Mouse (Mus musculus) lung, postnatal 0 days (tissue): Measurements from ENCODE around the gene Myadm. TPM values are rescaled to one million over a fixed set of nuclear protein-coding genes. Genes with fewer than 3 reads are reported as not detected.

Source experiments
- ATAC-seq: fragments of 200-750 bp; cut with Nextera tagmentation; 2 replicates; pipeline ENCODE4 v1.8.0; 2017; ENCODE audit warnings: moderate library complexity
- DNase-seq: peaks from one replicate; pipeline ENCODE4 v3.0.0-alpha.2; 2016; ENCODE audit warnings: low spot score
- H3K27ac ChIP-seq: fragments of 300-500 bp; sonication (generic); 2 replicates; pipeline ENCODE4 v1.5.1; 2014; ENCODE audit warnings: antibody characterized with exemption, mild to moderate bottlenecking, low read length, mixed read lengths
- H3K27me3 ChIP-seq: fragments of 300-500 bp; sonication (generic); replicated peaks from 2 replicates; pipeline ENCODE4 v1.6.1; 2014; ENCODE audit warnings: low read length, mixed read lengths; ENCODE audit not compliant: insufficient read depth
- H3K36me3 ChIP-seq: fragments of 300-500 bp; sonication (generic); 2 replicates; pipeline ENCODE4 v1.6.1; 2014; ENCODE audit warnings: low read length, mixed read lengths; ENCODE audit not compliant: insufficient read depth
- H3K4me1 ChIP-seq: fragments of 300-500 bp; sonication (generic); 2 replicates; pipeline ENCODE4 v1.6.1; 2014; ENCODE audit warnings: antibody characterized with exemption, low read depth, low read length, mixed read lengths; ENCODE audit not compliant: insufficient read depth
- H3K4me2 ChIP-seq: fragments of 300-500 bp; sonication (generic); replicated peaks from 2 replicates; pipeline ENCODE4 v1.6.1; 2014; ENCODE audit warnings: low read depth, mild to moderate bottlenecking, low read length, moderate library complexity, mixed read lengths
- H3K4me3 ChIP-seq: fragments of 300-500 bp; sonication (generic); 2 replicates; pipeline ENCODE4 v1.5.1; 2014; ENCODE audit warnings: low read depth, low read length
- H3K9ac ChIP-seq: fragments of 300-500 bp; sonication (generic); replicated peaks from 2 replicates; pipeline ENCODE4 v1.6.1; 2014; ENCODE audit warnings: low read depth, mild to moderate bottlenecking
- H3K9me3 ChIP-seq: fragments of 300-500 bp; sonication (generic); 2 replicates; pipeline ENCODE4 v1.6.1; 2016; ENCODE audit warnings: low read length, mixed read lengths
- CTCF ChIP-seq: IDR thresholded peaks from 2 replicates; pipeline ENCODE4 v1.5.1; 2016; ENCODE audit warnings: antibody characterized with exemption, mild to moderate bottlenecking
- EP300 ChIP-seq: IDR thresholded peaks from 2 replicates; pipeline ENCODE4 v1.6.1; 2016; ENCODE audit warnings: antibody characterized with exemption, mild to moderate bottlenecking, control low read depth
- WGBS: fragments of 180-500 bp; shearing (Covaris S2); extraction: QIAGEN DNeasy Blood & Tissue Kit; methylation state at CpG from one replicate; pipeline ENCODE4 v1.1.7; 2014; 5-methylcytosine and 5-hydroxymethylcytosine counted together
- polyA plus RNA-seq: library from polyadenylated mRNA; unstranded; fragments of >200 nt; fragmentation: Nextera tagmentation; extraction: Ambion mirVana; gene quantifications from 2 replicates; pipeline ENCODE4 v1.2.1, GENCODE M21; 2015

Gene Myadm
- polyA plus RNA-seq, 1 experiment from 2014 or later, result 144 TPM

DNA sequence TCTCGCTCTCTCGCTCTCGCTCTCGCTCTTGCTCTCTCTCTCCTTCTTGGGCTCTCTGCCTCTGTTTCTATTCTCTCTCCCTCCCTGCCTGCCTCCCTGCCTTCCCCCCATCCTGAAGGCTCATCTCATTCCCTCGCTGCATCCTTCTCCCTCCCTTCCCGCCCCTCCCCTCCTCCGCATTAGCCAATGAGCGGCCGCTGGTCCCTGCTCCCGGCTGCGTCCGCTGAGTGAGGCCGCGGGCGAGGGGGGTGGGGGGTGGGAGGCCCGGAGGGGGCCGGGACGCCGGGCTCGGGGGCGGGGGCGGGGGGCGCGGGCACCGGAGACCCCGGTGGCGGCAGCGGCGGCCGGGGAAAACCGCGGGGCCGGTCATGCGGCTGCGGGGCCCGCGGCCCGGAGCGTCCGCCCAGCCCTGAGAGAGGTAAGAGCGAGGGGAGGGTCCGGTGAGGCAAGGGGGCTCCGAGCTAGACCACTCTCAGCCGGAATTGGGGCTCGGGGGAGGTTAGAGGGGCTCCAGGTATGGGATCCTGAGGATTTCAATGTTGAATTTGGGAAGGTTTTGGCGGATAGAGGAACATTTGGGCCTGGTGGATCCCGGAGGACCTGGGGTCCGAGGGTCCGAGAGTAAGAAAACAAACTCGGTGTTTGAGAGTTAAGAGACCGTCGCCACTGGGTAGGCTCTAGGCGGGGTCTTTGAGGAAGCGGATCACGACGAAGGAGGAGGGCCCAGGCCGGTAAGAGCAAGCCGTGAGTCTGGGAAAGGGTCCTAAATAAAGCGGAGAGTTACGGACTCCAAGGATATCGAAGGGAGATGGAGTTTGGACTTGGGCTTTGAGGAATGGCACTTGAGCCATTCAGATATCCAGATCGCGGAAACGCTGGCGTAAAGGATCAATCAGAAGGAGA is 44.0 kb downstream of the Myadm start, which contains the start of gene Cacng7:
Gene Cacng7, plus strand, starts transcription at position 337 of the 903 bp plus-strand sequence.
- H3K9ac ChIP-seq, result no peak within 1 kb of the TSS
- peak within 1 kb of the TSS; percentile 56 for H3K4me2 ChIP-seq
- no peaks in the 10 kb centered on the region for H3K9me3 ChIP-seq
- DNase-seq, result no peak
- whole genome bisulfite sequencing, result 2% methylated on average over 46 of the region's 65 CpGs
- 0 out of 2 replicates have a peak, but pooled peaks cover 10% of the 10 kb centered on the region for H3K27me3 ChIP-seq
- H3K4me3 ChIP-seq, result peak within 1 kb of the TSS; percentile 31
- ATAC-seq, result peak; percentile 47; the same call in 1 of the 2 replicates
- H3K4me1 ChIP-seq, result no peaks in the 10 kb centered on the region
- TF ChIP-seq CTCF (no peak), EP300 (no peak)
- no peak within 1 kb of the TSS for H3K27ac ChIP-seq
- no peaks in the 10 kb centered on the region for H3K36me3 ChIP-seq

DNA sequence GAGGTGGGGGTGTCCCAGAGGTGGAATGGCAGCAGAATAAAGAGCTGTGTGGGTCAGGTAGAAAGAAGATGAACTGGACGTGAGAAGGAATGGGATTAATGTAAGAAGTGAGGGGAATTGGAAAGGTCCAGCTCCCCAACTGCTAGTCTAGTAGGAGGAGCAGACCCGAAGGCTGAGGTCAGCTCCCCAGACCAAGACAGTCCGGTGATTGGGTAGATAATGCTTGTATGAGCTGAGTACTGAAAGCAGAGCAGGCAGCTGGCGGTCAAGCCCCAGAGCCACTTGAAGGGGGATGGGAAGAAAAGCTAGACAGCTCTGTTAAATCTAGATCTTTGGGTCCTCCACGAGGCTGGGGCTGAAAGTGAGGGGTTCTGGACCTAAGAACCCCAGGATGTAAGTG is 44.7 kb downstream of the Myadm start:
- H3K9ac ChIP-seq, result no peak overlapping the region
- H3K27me3 ChIP-seq, result 0 out of 2 replicates have a peak, but pooled peaks cover 10% of the 10 kb centered on the region
- H3K9me3 ChIP-seq, result no peaks in the 10 kb centered on the region
- H3K27ac ChIP-seq, result no peak overlapping the region
- no peaks in the 10 kb centered on the region for H3K4me1 ChIP-seq
- TF ChIP-seq CTCF, result no peak
- no peak for TF ChIP-seq EP300
- H3K36me3 ChIP-seq, result no peaks in the 10 kb centered on the region
- no peak overlapping the region for H3K4me3 ChIP-seq
- H3K4me2 ChIP-seq, result peak overlapping the region; percentile 56
- no peak for ATAC-seq
- 15% methylated on average over 5 of the region's 5 CpGs for WGBS
- no peak for DNase-seq

DNA sequence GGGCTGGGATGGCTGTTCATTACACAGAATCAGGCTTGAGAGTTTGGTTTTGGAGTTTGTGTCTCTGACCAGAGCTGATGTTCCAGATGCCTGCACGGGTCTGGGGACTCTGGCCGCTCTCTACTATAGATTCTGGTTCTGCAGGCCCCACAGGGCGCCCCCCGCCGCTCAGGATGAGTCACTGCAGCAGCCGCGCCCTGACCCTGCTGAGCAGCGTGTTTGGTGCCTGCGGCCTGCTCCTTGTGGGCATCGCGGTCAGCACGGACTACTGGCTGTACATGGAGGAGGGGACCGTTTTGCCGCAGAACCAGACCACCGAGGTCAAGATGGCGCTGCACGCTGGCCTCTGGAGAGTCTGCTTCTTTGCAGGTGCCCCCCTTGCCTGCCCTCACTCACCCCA is 47.5 kb downstream of the Myadm start:
- Histone ChIP-seq H3K36me3 (no peaks in the 10 kb centered on the region), H3K27me3 (0 out of 2 replicates have a peak, but pooled peaks cover 7% of the 10 kb centered on the region), H3K9me3 (no peaks in the 10 kb centered on the region), H3K9ac (no peak overlapping the region), H3K4me2 (no peak overlapping the region), H3K4me3 (no peak overlapping the region), H3K27ac (no peak overlapping the region), H3K4me1 (no peaks in the 10 kb centered on the region)
- ATAC-seq, result no peak
- WGBS, result 58% methylated on average over 17 of the region's 17 CpGs
- DNase-seq, result no peak
- no peak for TF ChIP-seq EP300
- TF ChIP-seq CTCF, result no peak

DNA sequence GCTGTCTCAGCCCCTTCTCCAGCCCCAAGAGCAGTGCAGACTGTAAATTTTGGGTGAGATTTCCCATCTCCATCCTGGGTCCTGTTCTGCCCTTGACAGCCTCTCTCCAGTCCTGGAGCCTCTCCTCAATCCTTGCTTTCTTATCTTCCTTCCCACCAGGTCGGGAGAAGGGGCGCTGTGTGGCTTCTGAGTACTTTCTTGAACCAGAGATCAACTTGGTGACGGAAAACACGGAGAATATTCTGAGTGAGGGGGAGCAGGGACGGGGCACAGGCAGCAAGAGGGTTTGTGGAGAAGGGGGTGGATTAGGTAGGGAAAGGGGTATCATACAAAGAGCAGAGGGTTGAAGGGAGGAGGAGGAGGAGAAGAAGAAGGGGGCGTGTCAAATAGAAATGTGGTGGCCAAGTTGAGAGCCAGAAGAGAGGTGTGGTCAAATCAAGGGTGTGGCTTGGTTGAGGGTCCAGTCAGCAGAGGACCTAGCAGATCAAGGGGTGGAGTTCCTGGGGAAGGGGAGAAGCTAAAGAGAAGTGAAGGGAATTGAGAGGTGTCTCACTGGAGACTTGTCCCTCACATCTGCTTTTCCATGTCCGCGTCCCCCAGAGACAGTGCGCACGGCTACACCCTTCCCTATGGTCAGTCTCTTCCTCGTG is 49.5 kb downstream of the Myadm start:
- TF ChIP-seq EP300 (no peak), CTCF (no peak)
- H3K27ac ChIP-seq, result no peak overlapping the region
- H3K27me3 ChIP-seq, result 0 out of 2 replicates have a peak, but pooled peaks cover 3% of the 10 kb centered on the region
- DNase-seq, result no peak
- H3K4me1 ChIP-seq, result no peaks in the 10 kb centered on the region
- no peaks in the 10 kb centered on the region for H3K36me3 ChIP-seq
- H3K4me2 ChIP-seq, result no peak overlapping the region
- H3K9me3 ChIP-seq, result no peaks in the 10 kb centered on the region
- ATAC-seq, result no peak
- 67% methylated on average over 11 of the region's 11 CpGs for WGBS
- no peak overlapping the region for H3K4me3 ChIP-seq
- no peak overlapping the region for H3K9ac ChIP-seq

DNA sequence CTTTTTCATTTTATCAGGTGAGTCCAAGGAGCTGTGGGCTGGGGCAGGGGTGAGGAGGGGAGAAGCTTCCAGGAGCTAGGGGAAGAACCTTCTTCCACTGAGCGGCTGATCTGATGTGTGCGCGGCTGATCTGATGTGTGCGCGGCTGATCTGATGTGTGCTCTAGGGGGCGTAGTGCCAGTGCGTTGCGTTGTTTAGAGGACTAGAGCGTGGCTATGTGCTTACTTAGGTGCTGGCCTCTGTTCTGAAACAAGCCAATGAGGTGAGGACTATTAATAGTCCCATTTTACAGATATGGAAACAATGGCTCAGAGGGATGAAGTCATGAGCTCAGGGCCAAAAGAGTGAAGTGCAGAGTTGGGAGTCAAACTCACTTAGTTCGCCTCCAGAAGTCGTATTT is 50.1 kb downstream of the Myadm start:
- no peaks in the 10 kb centered on the region for H3K36me3 ChIP-seq
- H3K9me3 ChIP-seq, result no peaks in the 10 kb centered on the region
- H3K27ac ChIP-seq, result no peak overlapping the region
- no peak overlapping the region for H3K4me2 ChIP-seq
- no peak for TF ChIP-seq EP300
- TF ChIP-seq CTCF, result no peak
- H3K4me3 ChIP-seq, result no peak overlapping the region
- no peaks in the 10 kb centered on the region for H3K27me3 ChIP-seq
- DNase-seq, result no peak
- no peak overlapping the region for H3K9ac ChIP-seq
- WGBS, result 86% methylated on average over 11 of the region's 11 CpGs
- no peaks in the 10 kb centered on the region for H3K4me1 ChIP-seq
- no peak for ATAC-seq

DNA sequence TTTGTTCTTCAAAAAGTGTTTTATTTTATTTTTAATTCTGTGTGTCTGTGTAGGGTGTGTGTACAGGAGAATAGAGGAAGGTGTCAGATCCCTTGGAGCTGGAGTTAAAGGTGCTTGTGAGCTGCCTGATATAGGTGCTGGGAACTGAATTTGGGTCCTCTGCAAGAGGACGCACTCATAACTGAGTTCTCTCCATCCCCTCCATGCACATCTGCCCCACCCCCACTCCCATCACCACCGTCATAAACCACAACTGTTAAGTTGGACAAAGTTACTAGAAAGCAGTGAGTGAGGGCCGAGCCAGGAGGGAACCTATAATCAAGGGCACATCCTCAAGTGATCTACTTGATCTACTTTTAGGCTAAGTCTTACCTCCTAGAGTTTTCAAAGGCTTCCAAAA is 55.0 kb downstream of the Myadm start:
- no peak overlapping the region for H3K4me3 ChIP-seq
- DNase-seq (no peak), ATAC-seq (no peak)
- no peaks in the 10 kb centered on the region for H3K27me3 ChIP-seq
- H3K9me3 ChIP-seq, result no peaks in the 10 kb centered on the region
- TF ChIP-seq EP300, result no peak
- TF ChIP-seq CTCF, result no peak
- H3K9ac ChIP-seq, result no peak overlapping the region
- H3K4me2 ChIP-seq, result no peak overlapping the region
- H3K4me1 ChIP-seq, result no peaks in the 10 kb centered on the region
- 87% methylated on average over 3 of the region's 3 CpGs for WGBS
- H3K27ac ChIP-seq, result no peak overlapping the region
- H3K36me3 ChIP-seq, result no peaks in the 10 kb centered on the region
